Mouse (Mus musculus) limb, embryonic 15.5 days (tissue): Measurements from ENCODE around the gene Med29. TPM values are rescaled to one million over a fixed set of nuclear protein-coding genes. Genes with fewer than 3 reads are reported as not detected.

ENCODE experiments used
- ATAC-seq: fragments of 200-750 bp; cut with Nextera tagmentation; 2 replicates; pipeline ENCODE4 v1.8.0; 2017; ENCODE audit warnings: low read depth, moderate TSS enrichment; ENCODE audit not compliant: insufficient number of reproducible peaks, low FRiP score, low TSS enrichment
- H3K27ac ChIP-seq: fragments of 300-500 bp; sonication (generic); 2 replicates; pipeline ENCODE4 v1.5.1; 2015; ENCODE audit warnings: moderate library complexity, mild to moderate bottlenecking, inconsistent platforms
- H3K27me3 ChIP-seq: fragments of 300-500 bp; sonication (generic); 2 replicates; pipeline ENCODE4 v1.6.1; 2015; ENCODE audit warnings: inconsistent platforms
- H3K36me3 ChIP-seq: fragments of 300-500 bp; sonication (generic); 2 replicates; pipeline ENCODE4 v1.6.1; 2015; ENCODE audit warnings: inconsistent platforms
- H3K4me1 ChIP-seq: fragments of 300-500 bp; sonication (generic); 2 replicates; pipeline ENCODE4 v1.6.1; 2015; ENCODE audit warnings: inconsistent platforms
- H3K4me2 ChIP-seq: fragments of 300-500 bp; sonication (generic); 2 replicates; pipeline ENCODE4 v1.6.1; 2015; ENCODE audit warnings: mild to moderate bottlenecking, inconsistent platforms
- H3K4me3 ChIP-seq: fragments of 300-500 bp; sonication (generic); 2 replicates; pipeline ENCODE4 v1.5.1; 2015; ENCODE audit warnings: mild to moderate bottlenecking, inconsistent platforms
- H3K9ac ChIP-seq: fragments of 300-500 bp; sonication (generic); 2 replicates; pipeline ENCODE4 v1.6.1; 2015; ENCODE audit warnings: inconsistent platforms
- H3K9me3 ChIP-seq: fragments of 300-500 bp; sonication (generic); 2 replicates; pipeline ENCODE4 v1.6.1; 2016; ENCODE audit warnings: inconsistent platforms
- WGBS: fragments of 180-500 bp; shearing (Covaris S2); methylation state at CpG from one replicate; pipeline ENCODE4 v1.1.7; 2015; 5-methylcytosine and 5-hydroxymethylcytosine counted together
- polyA plus RNA-seq: library from polyadenylated mRNA; unstranded; fragments of >200 nt; fragmentation: Nextera tagmentation; extraction: Ambion mirVana; gene quantifications from 2 replicates; pipeline ENCODE4 v1.2.1, GENCODE M21; 2015

Gene Med29
- polyA plus RNA-seq, 1 experiment from 2014 or later = 44.8 TPM

DNA sequence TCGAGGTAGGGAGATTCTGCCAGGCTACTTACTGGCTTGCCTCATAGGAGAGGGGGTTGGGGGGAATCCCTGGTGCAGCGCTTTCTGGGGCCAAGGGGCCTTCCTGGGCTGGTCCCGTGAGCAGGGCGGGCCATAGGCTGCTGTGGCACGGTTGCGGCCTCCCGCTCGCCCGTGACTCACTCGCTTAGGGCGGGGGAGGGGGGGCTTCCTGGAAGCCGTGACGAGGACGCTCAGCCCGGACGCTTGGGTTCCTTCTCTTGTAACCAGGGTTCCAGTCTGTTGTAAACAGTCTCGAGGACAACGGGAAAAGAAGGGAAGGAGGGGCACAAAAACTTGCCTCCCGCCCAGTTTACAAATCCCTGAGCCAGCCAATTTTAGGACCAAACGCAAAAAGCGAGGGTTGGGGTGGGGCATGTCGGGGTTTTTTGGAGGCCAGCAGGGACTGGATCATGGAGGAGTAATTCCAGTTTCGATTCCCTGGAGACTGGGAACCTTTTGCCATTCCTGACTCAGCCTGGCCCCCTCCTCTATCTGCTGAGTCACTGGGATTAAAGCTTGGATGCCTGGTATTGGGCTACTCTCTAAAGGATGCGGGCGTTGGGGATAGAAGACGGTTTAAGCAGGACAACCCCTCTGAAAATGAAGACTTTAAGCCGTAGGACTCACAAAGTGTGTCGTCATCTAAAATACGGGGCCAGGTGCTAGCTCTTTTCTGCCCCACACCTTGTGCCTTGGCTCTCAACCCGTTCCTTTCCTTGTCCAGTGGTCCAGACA is 11.3 kb downstream of the Med29 start:
- ATAC-seq = peak; percentile 52
- H3K4me2 ChIP-seq = peak overlapping the region; percentile 66
- H3K36me3 ChIP-seq = peaks cover 18% of the 10 kb centered on the region
- peak overlapping the region; percentile 99 for H3K27ac ChIP-seq
- H3K27me3 ChIP-seq = no peaks in the 10 kb centered on the region
- H3K9me3 ChIP-seq = no peaks in the 10 kb centered on the region
- 2% methylated on average over 30 of the region's 30 CpGs for WGBS
- peaks cover 71% of the 10 kb centered on the region for H3K4me1 ChIP-seq
- H3K9ac ChIP-seq = peak overlapping the region; percentile 37
- peak overlapping the region; percentile 36 for H3K4me3 ChIP-seq

DNA sequence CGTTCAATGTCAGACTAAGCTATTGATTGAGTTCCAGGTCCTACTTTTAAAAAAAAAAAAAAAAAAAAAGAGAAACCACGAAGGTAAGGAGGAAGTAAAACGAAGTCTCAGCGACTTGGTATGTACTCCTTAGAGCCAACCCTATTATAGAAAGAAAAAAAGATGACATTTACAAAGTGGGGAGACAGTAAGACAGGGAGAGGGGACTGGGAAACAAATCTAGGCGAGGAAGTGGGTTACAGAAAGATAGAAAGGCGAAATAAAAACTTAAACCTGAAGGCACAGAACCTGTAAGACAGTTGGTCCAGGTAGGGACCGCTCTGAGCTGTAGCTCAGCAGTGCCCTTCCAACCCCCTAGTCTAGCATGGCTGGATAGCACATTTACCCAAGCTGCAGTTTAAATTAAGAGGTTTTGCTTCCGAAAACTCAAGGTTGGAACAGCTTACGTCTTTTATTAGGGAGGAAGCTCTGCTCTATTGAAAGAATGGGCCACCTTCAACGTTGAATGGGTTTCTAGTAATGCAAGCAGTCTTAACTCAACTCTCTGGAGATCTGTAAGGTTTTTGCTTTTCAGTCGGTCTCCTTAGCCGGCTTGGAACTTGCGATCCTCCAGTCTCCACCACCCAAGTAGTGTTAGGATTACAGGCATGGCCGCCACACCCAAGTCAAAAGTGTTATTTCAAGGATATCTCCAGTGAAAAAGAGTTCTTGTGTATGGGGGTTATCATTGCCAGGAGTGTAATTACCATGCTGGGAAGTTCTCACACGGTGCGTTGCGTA is 12.1 kb downstream of the Med29 start, which contains the start of gene Zfp36:
Gene Zfp36, minus strand, starts transcription at position 17 of the 780 bp plus-strand sequence.
- WGBS = 39% methylated on average over 17 of the region's 17 CpGs
- no peaks in the 10 kb centered on the region for H3K9me3 ChIP-seq

DNA sequence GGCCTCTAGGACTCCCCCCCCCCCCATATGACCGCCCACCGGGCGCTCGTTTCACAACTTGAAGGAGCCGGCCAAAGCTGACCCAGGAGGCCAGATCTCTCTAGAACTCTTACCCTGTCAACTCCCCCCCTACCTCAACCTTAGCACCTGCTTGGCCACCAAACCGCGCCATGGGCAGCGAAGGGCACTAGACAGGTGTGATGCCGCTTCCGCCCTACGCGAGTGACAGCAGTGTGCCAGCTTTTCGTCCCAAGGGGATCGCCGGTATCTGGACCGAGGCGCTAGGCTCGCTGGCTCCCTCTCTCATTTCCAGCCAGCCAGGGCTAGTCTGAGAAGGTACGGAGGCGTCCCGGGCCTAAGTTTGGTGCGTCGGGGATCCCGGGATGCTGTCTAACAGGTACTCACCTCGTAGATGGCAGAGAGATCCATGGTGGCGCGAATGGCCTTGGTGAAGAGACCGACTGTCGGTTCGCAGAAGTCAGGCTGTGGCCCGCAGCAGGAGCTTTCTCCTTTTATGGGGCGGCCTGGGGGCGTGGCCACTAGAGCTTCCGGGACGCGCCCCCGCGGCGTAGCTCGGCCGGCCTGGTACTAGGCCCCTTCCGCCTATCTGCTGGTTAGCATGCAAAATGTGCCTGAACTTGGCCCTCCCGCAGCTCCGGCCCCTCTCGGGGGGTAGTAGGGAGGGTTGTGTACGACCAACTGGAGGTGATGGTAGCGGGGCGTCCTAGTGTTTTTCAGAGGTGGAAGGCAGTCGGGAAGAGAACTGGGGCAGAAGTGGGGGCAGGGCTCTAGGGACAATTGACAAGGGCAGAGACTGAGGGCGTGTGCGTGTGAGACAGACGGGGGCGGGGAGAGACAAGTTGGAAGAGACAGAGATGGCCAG is 13.5 kb downstream of the Med29 start:
- Histone ChIP-seq H3K4me2 (peak overlapping the region; percentile 82), H3K9me3 (no peaks in the 10 kb centered on the region), H3K36me3 (peaks cover 9% of the 10 kb centered on the region; the same call in 1 of the 2 replicates), H3K4me3 (peak overlapping the region; percentile 71), H3K9ac (peak overlapping the region; percentile 82), H3K27ac (peak overlapping the region; percentile 99), H3K27me3 (no peaks in the 10 kb centered on the region), H3K4me1 (peaks cover 84% of the 10 kb centered on the region)
- WGBS = 1% methylated on average over 53 of the region's 53 CpGs
- ATAC-seq = peak; percentile 13; the same call in 1 of the 2 replicates

More for the DNA sequence above, 12.1 kb downstream of the Med29 start, which contains the start of gene Zfp36:
- peaks cover 72% of the 10 kb centered on the region for H3K4me1 ChIP-seq
- peaks cover 11% of the 10 kb centered on the region; the same call in 1 of the 2 replicates for H3K36me3 ChIP-seq
- peak within 1 kb of the TSS; percentile 71 for H3K4me3 ChIP-seq
- peak within 1 kb of the TSS; percentile 82 for H3K4me2 ChIP-seq
- H3K27ac ChIP-seq = peak within 1 kb of the TSS; percentile 99
- H3K27me3 ChIP-seq = no peaks in the 10 kb centered on the region
- ATAC-seq = no peak
- peak within 1 kb of the TSS; percentile 82; the same call in 1 of the 2 replicates for H3K9ac ChIP-seq

DNA sequence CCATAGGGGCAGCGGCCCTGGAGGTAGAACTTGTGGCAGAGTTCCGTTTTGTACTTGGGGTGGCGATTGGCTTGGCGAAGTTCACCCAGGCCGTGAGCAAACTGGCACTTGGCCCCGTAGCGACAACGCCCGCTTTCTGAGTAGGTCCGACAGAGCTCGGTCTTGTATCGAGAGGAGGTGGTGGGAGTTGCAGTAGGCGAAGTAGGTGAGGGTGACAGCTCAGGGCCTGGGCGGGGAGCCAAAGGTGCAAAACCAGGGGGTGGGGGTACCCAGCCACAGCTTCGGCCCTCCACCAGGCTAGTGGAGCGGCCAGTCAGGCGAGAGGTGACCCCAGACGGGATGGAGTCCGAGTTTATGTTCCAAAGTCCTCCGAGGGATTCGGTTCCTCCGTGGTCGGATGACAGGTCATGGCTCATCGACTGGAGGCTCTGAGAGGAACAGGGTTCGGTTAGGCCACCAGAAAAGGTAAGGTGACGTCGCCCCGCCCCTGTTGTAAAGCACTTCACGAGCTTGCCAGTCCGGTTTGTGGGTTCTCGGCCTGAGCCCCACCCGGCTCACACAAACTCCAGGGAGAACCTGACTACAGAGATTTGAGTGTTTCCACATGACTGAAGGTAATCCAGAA is 14.3 kb downstream of the Med29 start:
- Histone ChIP-seq H3K36me3 (peaks cover 9% of the 10 kb centered on the region; the same call in 1 of the 2 replicates), H3K4me3 (peak overlapping the region; percentile 71), H3K4me2 (peak overlapping the region; percentile 82), H3K9ac (peak overlapping the region; percentile 82), H3K27ac (peak overlapping the region; percentile 99), H3K9me3 (no peaks in the 10 kb centered on the region), H3K27me3 (no peaks in the 10 kb centered on the region), H3K4me1 (peaks cover 84% of the 10 kb centered on the region)
- 24% methylated on average over 32 of the region's 32 CpGs for WGBS
- no peak for ATAC-seq

DNA sequence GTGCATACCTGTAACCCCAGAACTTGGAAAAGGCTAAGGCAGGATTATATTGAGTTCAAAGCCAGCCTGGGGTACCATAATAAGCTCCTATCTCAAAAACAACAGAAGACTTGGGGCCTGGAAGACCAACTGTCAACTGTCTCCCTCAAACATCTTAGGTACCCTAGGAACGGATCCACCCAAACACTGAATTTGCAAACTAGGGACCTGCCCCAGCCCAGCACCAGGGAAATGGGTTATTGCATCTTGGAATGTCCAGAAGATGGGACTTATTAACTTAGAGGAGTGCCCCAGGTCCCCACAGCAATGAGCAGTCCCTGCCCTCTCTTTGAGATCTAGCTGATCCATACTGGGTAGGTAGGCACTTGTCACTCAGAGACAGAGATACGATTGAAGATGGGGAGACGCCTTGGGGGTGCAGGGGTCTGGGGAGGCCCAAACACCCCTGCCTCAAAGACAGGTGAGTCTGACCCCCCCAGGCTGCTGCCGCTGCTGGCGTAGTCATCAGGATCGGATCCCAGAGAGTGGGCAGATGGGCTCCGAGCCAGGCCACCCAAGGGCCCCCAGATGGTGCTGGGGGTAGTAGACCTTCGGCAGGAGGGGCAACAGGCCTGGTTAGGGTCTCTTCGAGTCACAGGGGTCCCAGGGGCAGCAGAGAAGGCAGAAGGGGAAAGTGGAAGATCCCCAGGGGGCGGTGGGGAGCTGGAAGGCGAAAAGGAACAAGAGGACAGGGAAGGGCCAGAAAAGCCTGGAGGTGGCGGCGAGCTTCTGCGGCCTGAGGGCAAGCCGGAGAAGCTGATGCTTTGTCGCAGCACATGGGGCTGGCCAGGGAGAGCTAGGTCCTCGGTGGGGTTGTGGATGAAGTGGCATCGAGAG is 15.1 kb downstream of the Med29 start:
- H3K27ac ChIP-seq = peak overlapping the region; percentile 99
- H3K4me2 ChIP-seq = peak overlapping the region; percentile 82
- no peaks in the 10 kb centered on the region for H3K9me3 ChIP-seq
- WGBS = 69% methylated on average over 18 of the region's 18 CpGs
- H3K4me3 ChIP-seq = peak overlapping the region; percentile 71
- no peak for ATAC-seq
- H3K27me3 ChIP-seq = no peaks in the 10 kb centered on the region
- peaks cover 77% of the 10 kb centered on the region for H3K4me1 ChIP-seq
- H3K36me3 ChIP-seq = peaks cover 9% of the 10 kb centered on the region; the same call in 1 of the 2 replicates
- peak overlapping the region; percentile 82 for H3K9ac ChIP-seq

DNA sequence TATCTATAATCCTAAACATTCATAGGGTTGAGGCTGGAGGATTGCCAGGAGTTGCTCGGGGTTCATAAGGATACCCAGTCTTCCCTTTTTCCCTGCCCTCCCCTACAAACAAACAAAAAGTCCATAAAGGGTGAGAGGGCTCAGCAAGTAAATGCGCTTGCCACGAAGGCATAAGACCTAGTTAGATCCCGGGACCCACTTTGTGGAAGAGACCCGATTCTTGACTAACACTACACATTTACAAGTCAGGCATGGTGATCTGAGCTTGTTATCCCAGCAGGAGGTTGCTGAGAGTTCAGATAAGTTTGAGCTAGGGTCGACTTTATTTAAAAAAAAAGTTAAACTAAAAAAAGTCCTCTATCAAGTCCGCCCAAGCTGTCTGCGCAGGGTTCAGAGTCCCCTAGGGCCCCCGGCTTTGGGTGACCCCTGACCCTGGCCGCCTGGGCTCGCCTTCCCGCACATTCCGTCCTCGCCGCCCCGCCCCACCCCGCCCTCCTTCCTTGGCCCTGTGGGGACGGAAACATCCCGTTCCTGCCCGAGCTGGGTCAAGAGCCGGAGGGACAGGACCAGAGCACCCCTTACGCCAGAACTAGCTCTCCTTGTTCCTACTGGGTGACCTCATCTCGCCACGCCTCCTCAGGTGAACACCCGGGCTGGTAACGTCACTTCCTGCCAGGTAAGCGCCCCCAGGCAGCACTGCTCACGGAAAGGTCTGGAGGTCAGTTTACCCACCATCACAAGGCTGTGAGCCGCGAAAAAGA is 16.3 kb downstream of the Med29 start:
- Histone ChIP-seq H3K27me3 (no peaks in the 10 kb centered on the region), H3K9me3 (no peaks in the 10 kb centered on the region), H3K4me1 (peaks cover 64% of the 10 kb centered on the region), H3K4me2 (peak overlapping the region; percentile 82), H3K9ac (peak overlapping the region; percentile 51; the same call in 1 of the 2 replicates), H3K4me3 (peak overlapping the region; percentile 40), H3K27ac (peak overlapping the region; percentile 97), H3K36me3 (peaks cover 9% of the 10 kb centered on the region; the same call in 1 of the 2 replicates)
- WGBS = 4% methylated on average over 29 of the region's 30 CpGs
- no peak for ATAC-seq

DNA sequence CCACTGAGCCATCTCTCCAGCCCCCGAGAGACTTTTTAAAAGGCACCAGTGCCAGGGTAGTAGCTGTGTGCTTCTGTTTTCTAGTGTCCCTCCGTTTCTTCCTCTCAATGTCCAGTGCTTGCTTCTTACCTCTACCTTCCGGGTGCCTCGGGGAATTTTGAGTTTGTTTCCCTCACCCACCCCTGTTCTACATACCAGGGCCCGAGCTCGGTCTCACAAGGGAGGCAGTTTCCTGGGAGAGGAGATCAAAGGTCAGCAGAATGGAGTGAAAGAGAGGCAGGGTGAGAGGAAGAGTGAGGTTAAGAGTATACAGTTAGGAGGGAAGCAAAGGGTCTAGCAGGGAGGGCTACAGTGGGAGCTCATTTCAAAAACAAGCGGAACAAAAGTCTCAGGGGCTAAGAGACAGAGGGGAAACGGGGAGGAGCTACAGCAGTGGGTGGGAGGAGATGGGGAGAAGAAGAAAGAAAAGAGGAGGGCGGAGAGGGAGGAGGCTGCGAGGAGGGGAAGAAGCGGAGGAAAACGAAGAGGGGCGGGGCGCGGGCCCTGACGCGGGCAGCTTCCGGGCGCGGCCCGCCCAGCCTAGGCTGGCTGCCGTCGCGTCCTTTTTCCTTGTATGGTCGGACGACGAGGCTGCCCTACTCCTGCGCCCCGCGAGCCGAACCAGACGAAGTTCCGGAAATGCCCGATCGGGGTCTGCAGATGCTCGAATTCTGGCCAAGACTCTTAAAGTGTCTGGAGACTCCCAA is 17.2 kb downstream of the Med29 start:
- Histone ChIP-seq H3K27me3 (no peaks in the 10 kb centered on the region), H3K4me1 (peaks cover 63% of the 10 kb centered on the region), H3K4me2 (peak overlapping the region; percentile 82), H3K9ac (peak overlapping the region; percentile 51), H3K9me3 (no peaks in the 10 kb centered on the region), H3K36me3 (peaks cover 9% of the 10 kb centered on the region; the same call in 1 of the 2 replicates), H3K4me3 (peak overlapping the region; percentile 40), H3K27ac (peak overlapping the region; percentile 97)
- peak; percentile 53 for ATAC-seq
- 1% methylated on average over 33 of the region's 36 CpGs for WGBS

DNA sequence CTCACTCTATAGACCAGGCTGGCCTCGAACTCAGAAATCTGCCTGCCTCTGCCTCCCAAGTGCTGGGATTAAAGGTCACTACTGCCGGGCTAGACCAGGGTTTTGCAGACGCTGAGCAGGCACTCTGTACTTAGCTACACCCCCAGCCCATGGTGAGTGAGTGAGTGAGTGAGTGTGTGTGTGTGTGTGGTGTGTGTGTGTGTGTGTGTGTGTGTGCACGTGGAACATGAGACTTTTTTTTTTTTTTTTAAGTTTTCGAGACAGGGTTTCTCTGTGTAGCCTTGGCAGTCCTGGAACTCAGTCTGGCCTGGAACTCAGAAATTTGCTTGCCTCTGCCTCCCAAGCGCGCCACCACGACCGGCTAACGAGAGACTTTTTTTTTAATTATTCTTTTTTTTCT is 17.9 kb downstream of the Med29 start:
- H3K4me3 ChIP-seq = no peak overlapping the region
- H3K27me3 ChIP-seq = no peaks in the 10 kb centered on the region
- H3K4me2 ChIP-seq = no peak overlapping the region
- 63% methylated on average over 10 of the region's 10 CpGs for WGBS
- peak overlapping the region; percentile 97 for H3K27ac ChIP-seq
- H3K4me1 ChIP-seq = peaks cover 64% of the 10 kb centered on the region
- ATAC-seq = no peak
- peaks cover 16% of the 10 kb centered on the region for H3K36me3 ChIP-seq
- no peak overlapping the region for H3K9ac ChIP-seq
- H3K9me3 ChIP-seq = no peaks in the 10 kb centered on the region

DNA sequence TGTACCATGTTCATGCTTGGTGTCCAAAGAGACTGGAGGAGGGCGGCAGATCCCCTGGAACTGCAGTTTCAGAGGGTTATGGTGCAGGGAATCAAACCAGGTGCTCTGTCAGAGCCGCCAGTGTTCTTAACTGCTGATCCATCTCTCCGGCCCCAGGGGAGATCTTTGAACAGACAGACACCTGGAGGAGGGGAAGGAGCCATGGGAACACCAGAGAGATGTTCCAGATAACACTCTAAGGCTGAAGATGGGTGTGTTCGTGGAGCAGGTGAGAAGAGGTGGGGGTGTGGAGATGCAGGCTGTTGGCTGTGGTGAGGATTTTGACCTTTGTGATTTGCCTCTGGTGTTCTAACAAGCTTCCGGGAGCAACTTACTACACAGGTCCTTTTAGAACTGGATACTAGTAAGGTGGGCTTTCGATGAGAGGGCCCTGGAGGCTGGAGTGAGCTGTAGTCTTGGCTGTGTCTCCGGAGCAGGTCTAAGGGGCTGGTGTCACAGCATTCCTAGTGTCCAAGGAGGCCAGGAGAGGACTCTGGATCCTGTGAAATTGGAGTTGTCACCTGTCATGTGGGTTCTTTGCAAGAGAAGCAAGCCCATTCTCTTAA is 18.5 kb downstream of the Med29 start:
- no peak for ATAC-seq
- peaks cover 20% of the 10 kb centered on the region for H3K36me3 ChIP-seq
- peaks cover 60% of the 10 kb centered on the region for H3K4me1 ChIP-seq
- no peaks in the 10 kb centered on the region for H3K27me3 ChIP-seq
- H3K9ac ChIP-seq = no peak overlapping the region
- no peak overlapping the region for H3K4me2 ChIP-seq
- H3K27ac ChIP-seq = peak overlapping the region; percentile 97
- 72% methylated on average over 7 of the region's 7 CpGs for WGBS
- H3K9me3 ChIP-seq = no peaks in the 10 kb centered on the region
- no peak overlapping the region for H3K4me3 ChIP-seq
